Mouse (Mus musculus) CH12.LX (cell line): ENCODE data around the gene Klc1.

Experiments used
- BHLHE40 ChIP-seq: IDR thresholded peaks from 2 replicates; pipeline ENCODE4 v1.6.1; 2011; ENCODE audit warnings: mild to moderate bottlenecking, low read depth, low read length, improper control_type of control experiment
- CTCF ChIP-seq, 2 experiments: IDR thresholded peaks in 1 of 2; conservative IDR thresholded peaks in 1 of 2; 2 replicates each; pipeline ENCODE4 v1.5.1; 2011 to 2012; ENCODE audit warnings: low read depth in 2 of 2, low read length in 2 of 2, improper control_type of control experiment in 1 of 2, inconsistent platforms in 1 of 2, mild to moderate bottlenecking in 1 of 2, moderate library complexity in 1 of 2
- EP300 ChIP-seq: IDR thresholded peaks from 2 replicates; pipeline ENCODE4 v1.6.1; 2011; ENCODE audit warnings: low read length, improper control_type of control experiment
- MAX ChIP-seq: IDR thresholded peaks from 2 replicates; pipeline ENCODE4 v1.6.1; 2011; ENCODE audit warnings: low read length, improper control_type of control experiment

GRCm38 (mm10) chr12:111813111-111813765 is 54.6 kb downstream of the Klc1 start:
- TF ChIP-seq CTCF (conservative IDR thresholded peaks at IDR 0.05 in 1 of 2, IDR thresholded peaks at IDR 0.05 in 1 of 2; ENCODE audit: low read depth in 2 of 2, low read length in 2 of 2) (no peak), EP300 (no peak), MAX (no peak), BHLHE40 (no peak)
